Mouse (Mus musculus) bone marrow, adult 2 months (tissue): ENCODE measurements around the gene Alkbh4. TPM values are rescaled to one million over a fixed set of nuclear protein-coding genes. Genes with fewer than 3 reads are reported as not detected.

ENCODE experiments used
- H3K27ac ChIP-seq: fragments of 200-500 bp; 2 replicates; pipeline ENCODE4 v1.5.1; 2012; ENCODE audit warnings: low read depth, mild to moderate bottlenecking, control low read depth, inconsistent platforms, low read length; ENCODE audit not compliant: control insufficient read depth, poor library complexity, insufficient read depth
- H3K4me1 ChIP-seq: fragments of 200-500 bp; 2 replicates; pipeline ENCODE4 v1.6.1; 2011; ENCODE audit warnings: low read length; ENCODE audit not compliant: control insufficient read depth, insufficient read depth
- H3K4me3 ChIP-seq: fragments of 200-500 bp; replicated peaks from 2 replicates; pipeline ENCODE3; 2011; ENCODE audit warnings: mild to moderate bottlenecking, low read depth, low read length, control low read depth; ENCODE audit not compliant: control insufficient read depth
- CTCF ChIP-seq: fragments of 200-500 bp; IDR thresholded peaks from 2 replicates; pipeline ENCODE4 v1.5.1; 2011; ENCODE audit warnings: low read length, control low read depth; ENCODE audit not compliant: control insufficient read depth, insufficient read depth
- POLR2A ChIP-seq: fragments of 200-500 bp; IDR thresholded peaks from 2 replicates; pipeline ENCODE4 v1.6.1; 2011; ENCODE audit warnings: low read depth, mild to moderate bottlenecking, control low read depth, low read length, borderline replicate concordance; ENCODE audit not compliant: control insufficient read depth
- WGBS: fragments of 180-500 bp; shearing (Covaris S2); methylation state at CpG from one replicate; pipeline ENCODE4 v1.1.7; 2018; 5-methylcytosine and 5-hydroxymethylcytosine counted together
- polyA plus RNA-seq: library from polyadenylated mRNA; stranded (reverse); fragments of >200 nt; gene quantifications from 2 replicates; pipeline ENCODE4 v1.2.4, GENCODE M21; 2011; ENCODE audit warnings: low replicate concordance; ENCODE audit not compliant: missing spikeins, insufficient read depth, insufficient read length

Gene Alkbh4
- polyA plus RNA-seq, 1 experiment, result 14.2 TPM

- peaks cover 3% of the 10 kb centered on the region; the same call in 1 of the 2 replicates for H3K4me1 ChIP-seq
- H3K4me3 ChIP-seq, result no peak overlapping the region
- 29% methylated on average over 4 of the region's 4 CpGs for WGBS
- no peak for TF ChIP-seq POLR2A
- TF ChIP-seq CTCF, result no peak
- no peak overlapping the region for H3K27ac ChIP-seq
Measured at GRCm38 (mm10) chr5:136182830-136183229, 46.9 kb downstream of the Alkbh4 start.

- Histone ChIP-seq H3K27ac (no peak overlapping the region), H3K4me1 (peaks cover 1% of the 10 kb centered on the region; the same call in 1 of the 2 replicates), H3K4me3 (no peak overlapping the region)
- TF ChIP-seq CTCF, result no peak
- TF ChIP-seq POLR2A, result no peak
- WGBS, result 79% methylated on average over 7 of the region's 7 CpGs
Measured at GRCm38 (mm10) chr5:136183766-136184165, 47.8 kb downstream of the Alkbh4 start.

GRCm38 (mm10) chr5:136186723-136187122, 50.8 kb downstream of the Alkbh4 start:
- TF ChIP-seq POLR2A, result no peak
- peak; percentile 95 for TF ChIP-seq CTCF
- no peak overlapping the region for H3K4me3 ChIP-seq
- no peak overlapping the region for H3K27ac ChIP-seq
- 19% methylated on average over 4 of the region's 4 CpGs for WGBS
- H3K4me1 ChIP-seq, result peaks cover 1% of the 10 kb centered on the region; the same call in 1 of the 2 replicates

Other genes with a start within 250 kb of the Alkbh4 start
- gene Hspb1, start 248.2 kb upstream of the Alkbh4 start, polyA plus RNA-seq, result 1.5 and 71.0 TPM in 2 replicates
- gene Ywhag, start 201.5 kb upstream of the Alkbh4 start, polyA plus RNA-seq, result 26.9 and 58.1 TPM in 2 replicates
- gene Ssc4d, start 161.6 kb upstream of the Alkbh4 start, polyA plus RNA-seq, result 1.1 and 4.0 TPM in 2 replicates
- gene Zp3, start 156.0 kb upstream of the Alkbh4 start, polyA plus RNA-seq, result not detected in 2 replicates
- gene Dtx2, start 141.3 kb upstream of the Alkbh4 start, polyA plus RNA-seq, result 6.9 and 9.3 TPM in 2 replicates
- not detected in 2 replicates for gene Upk3b, start 97.7 kb upstream of the Alkbh4 start, polyA plus RNA-seq
- gene Upk3bl, start 81.7 kb upstream of the Alkbh4 start, polyA plus RNA-seq, result not detected in 2 replicates
- gene Rasa4, start 52.2 kb upstream of the Alkbh4 start, polyA plus RNA-seq, result 16.7 and 31.3 TPM in 2 replicates
- 54.8 and 82.1 TPM in 2 replicates for gene Polr2j, start 19.5 kb upstream of the Alkbh4 start, polyA plus RNA-seq
- 41.9 and 61.5 TPM in 2 replicates for gene Lrwd1, start 72 bp upstream of the Alkbh4 start, polyA plus RNA-seq
- gene Orai2, start 34.6 kb downstream of the Alkbh4 start, polyA plus RNA-seq, result 13.1 and 33.3 TPM in 2 replicates
- 40.9 and 47.7 TPM in 2 replicates for gene Prkrip1, start 62.8 kb downstream of the Alkbh4 start, polyA plus RNA-seq
- 5.1 and 6.3 TPM in 2 replicates for gene Sh2b2, start 110.4 kb downstream of the Alkbh4 start, polyA plus RNA-seq